Mouse (Mus musculus): ENCODE measurements at regions not wholly inside any gene's neighbourhood (a gene's known extent, or its start where the extent isn't known, plus 50 kb on each side); places are given as distances from the start of the nearest gene placed in this dataset.

- in situ Hi-C loops (cut with MboI, MseI): no loop called here
Measured at GRCm38 (mm10) chr9:85452196-85452857, 125.2 kb upstream of the Tent5a start.

- in situ Hi-C loops (cut with MboI, MseI): no loop called here
Measured at GRCm38 (mm10) chr9:85451349-85451748, 124.2 kb upstream of the Tent5a start.

- in situ Hi-C loops (cut with MboI, MseI): no loop called here
Measured at GRCm38 (mm10) chr9:85450877-85451276, 123.7 kb upstream of the Tent5a start.

- in situ Hi-C loops (cut with MboI, MseI): no loop called here
Measured at GRCm38 (mm10) chr9:85449493-85449892, 122.3 kb upstream of the Tent5a start.

- in situ Hi-C loops (cut with MboI, MseI): no loop called here
Measured at GRCm38 (mm10) chr9:85442761-85443505, 115.8 kb upstream of the Tent5a start.

- in situ Hi-C loops (cut with MboI, MseI): no loop called here
Measured at GRCm38 (mm10) chr9:85439664-85440063, 112.5 kb upstream of the Tent5a start.

- in situ Hi-C loops (cut with MboI, MseI): no loop called here
Measured at GRCm38 (mm10) chr9:85432220-85432619, 105.1 kb upstream of the Tent5a start.

GRCm38 (mm10) chr9:85426809-85427208, 99.7 kb upstream of the Tent5a start:
- in situ Hi-C loops (cut with MboI, MseI): no loop called here

GRCm38 (mm10) chr9:85423908-85424307, 96.8 kb upstream of the Tent5a start:
- in situ Hi-C loops (cut with MboI, MseI): no loop called here

- in situ Hi-C loops (cut with MboI, MseI): no loop called here
Measured at GRCm38 (mm10) chr9:85414391-85414790, 87.2 kb upstream of the Tent5a start.

GRCm38 (mm10) chr9:85413813-85414212, 86.7 kb upstream of the Tent5a start:
- in situ Hi-C loops (cut with MboI, MseI): no loop called here

GRCm38 (mm10) chr9:85410643-85411296, 83.6 kb upstream of the Tent5a start:
- in situ Hi-C loops (cut with MboI, MseI): no loop called here

- in situ Hi-C loops (cut with MboI, MseI): no loop called here
Measured at GRCm38 (mm10) chr9:85409974-85410506, 82.9 kb upstream of the Tent5a start.

- in situ Hi-C loops (cut with MboI, MseI): no loop called here
Measured at GRCm38 (mm10) chr9:85408461-85408860, 81.3 kb upstream of the Tent5a start.

- in situ Hi-C loops (cut with MboI, MseI): no loop called here
Measured at GRCm38 (mm10) chr9:85407592-85407991, 80.4 kb upstream of the Tent5a start.

GRCm38 (mm10) chr9:85401736-85402135, 74.6 kb upstream of the Tent5a start:
- in situ Hi-C loops (cut with MboI, MseI): no loop called here

GRCm38 (mm10) chr9:85400600-85401313, 73.6 kb upstream of the Tent5a start:
- in situ Hi-C loops (cut with MboI, MseI): no loop called here

GRCm38 (mm10) chr9:85394975-85395374, 67.8 kb upstream of the Tent5a start:
- in situ Hi-C loops (cut with MboI, MseI): no loop called here

GRCm38 (mm10) chr9:85391283-85391682, 64.1 kb upstream of the Tent5a start:
- in situ Hi-C loops (cut with MboI, MseI): no loop called here

- in situ Hi-C loops (cut with MboI, MseI): no loop called here
Measured at GRCm38 (mm10) chr9:85388775-85389393, 61.7 kb upstream of the Tent5a start.

GRCm38 (mm10) chr9:85382413-85382812, 55.3 kb upstream of the Tent5a start:
- in situ Hi-C loops (cut with MboI, MseI): no loop called here
